Mouse (Mus musculus) retina, postnatal 1 day (tissue): Measurements from ENCODE around the gene Lrrc17.
"Not testable (repeated sequence)": the region's sequence is repeated elsewhere in the genome, so short reads cannot be mapped to it uniquely, and the experiment has no call there.

Experiments
- DNase-seq: peaks from one replicate; pipeline ENCODE4 v3.0.0-alpha.2; 2012

Lrrc17 gene

DNA sequence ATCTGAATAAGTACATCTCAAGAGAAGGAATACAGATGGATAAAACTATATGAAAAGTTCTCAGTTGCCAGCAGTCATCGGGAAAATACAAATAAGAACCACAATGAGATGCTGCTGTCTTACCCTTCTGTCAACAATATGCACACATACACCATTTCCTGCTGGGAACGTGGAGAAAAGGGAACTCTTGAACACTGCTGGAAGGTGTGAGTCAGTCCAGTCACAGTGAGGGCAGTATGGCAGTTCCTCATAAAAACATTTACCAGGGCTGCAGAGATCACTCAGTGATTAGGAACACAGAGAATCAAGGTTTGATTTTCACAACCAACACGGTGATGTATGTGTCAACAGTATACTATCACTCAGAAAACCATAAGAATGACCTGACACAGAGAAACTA, 67.6 kb downstream of the Lrrc17 start:
- no peak for DNase-seq

DNA sequence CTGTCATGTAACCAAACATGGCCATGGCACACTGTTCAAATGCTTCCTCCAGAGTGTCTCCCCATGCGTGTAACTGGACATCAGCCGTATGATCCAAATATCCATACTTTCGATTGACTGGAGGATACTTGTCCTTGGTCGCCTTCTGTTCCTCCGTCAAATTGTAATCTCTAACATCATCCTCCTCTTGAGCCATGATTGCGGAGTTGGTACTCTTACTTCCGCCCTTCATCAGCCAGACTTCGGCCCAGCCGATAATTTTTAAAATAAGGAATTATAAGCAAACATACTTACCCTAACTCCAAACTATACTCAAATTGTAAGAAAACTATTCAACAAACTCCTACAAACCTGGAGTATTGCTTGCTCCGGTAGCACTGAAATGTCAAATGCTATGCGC, 70.9 kb downstream of the Lrrc17 start:
- DNase-seq: not testable (repeated sequence)

DNA sequence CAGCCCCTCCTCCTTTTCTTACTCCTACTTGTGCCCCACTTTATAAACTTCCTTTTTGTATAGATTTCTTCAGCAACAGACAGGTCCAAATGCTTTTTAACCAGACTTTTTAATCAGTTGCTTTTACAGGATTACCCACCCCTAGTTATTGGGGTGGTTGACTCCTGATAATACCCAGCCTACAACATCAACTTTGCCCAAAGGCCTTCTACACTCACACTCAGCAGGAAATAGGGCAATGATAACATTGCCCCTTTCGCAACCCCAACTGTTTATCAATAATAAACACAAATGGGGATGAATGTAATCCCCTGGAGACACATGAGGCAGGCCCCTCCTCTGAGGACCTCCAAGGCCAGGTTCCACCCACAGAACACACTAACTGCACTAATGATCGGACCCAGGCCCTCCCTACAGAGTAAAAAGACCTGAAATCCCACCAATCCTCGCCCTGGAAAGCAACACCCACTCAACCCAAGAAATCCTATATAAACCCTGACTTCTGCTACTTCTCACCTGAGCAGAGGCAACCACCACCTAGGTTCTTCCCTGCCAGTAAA, 73.2 kb downstream of the Lrrc17 start:
- no peak for DNase-seq
